Mouse (Mus musculus): ENCODE results near the gene Rundc3a.

DNA sequence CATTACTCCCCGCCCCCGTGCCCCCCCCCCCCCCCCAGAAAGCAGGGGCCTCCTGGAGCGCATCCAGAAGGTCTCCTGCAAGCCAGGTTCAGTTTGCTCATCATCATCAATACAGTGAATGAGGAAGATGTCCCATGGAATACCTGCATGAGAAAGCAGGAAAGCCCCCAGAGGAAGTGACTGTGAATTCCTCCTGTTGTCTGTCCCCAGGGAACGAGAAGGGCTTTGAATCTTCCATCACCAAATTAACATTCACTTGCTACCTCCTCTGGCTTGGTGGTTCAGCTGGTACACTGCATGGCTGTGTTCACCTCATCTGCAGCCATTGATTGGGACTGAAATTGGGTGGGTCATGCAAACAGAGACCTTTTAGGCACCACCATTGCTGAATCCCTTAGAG is 8.1 kb upstream of the Rundc3a start:
- TF ChIP-seq CTCF (conservative IDR thresholded peaks at IDR 0.05; ENCODE audit: insufficient read depth, insufficient read length, low read depth, low read length) (no peak), POLR2A (IDR thresholded peaks at IDR 0.05; ENCODE audit: low read depth, low read length) (no peak)
